Mouse (Mus musculus) neural tube, embryonic 14.5 days (tissue): ENCODE results near the gene Olfr764-ps1. TPM values are rescaled to one million over a fixed set of nuclear protein-coding genes. Genes with fewer than 3 reads are reported as not detected.
"Not testable (repeated sequence)": the region's sequence is repeated elsewhere in the genome, so short reads cannot be mapped to it uniquely, and the experiment has no call there.

ENCODE experiments used
- ATAC-seq: fragments of 200-750 bp; cut with Nextera tagmentation; 2 replicates; pipeline ENCODE4 v1.8.0; 2017; ENCODE audit warnings: low read depth, mild to moderate bottlenecking, moderate TSS enrichment, moderate library complexity
- H3K27ac ChIP-seq: fragments of 300-500 bp; sonication (generic); 2 replicates; pipeline ENCODE4 v1.5.1; 2014; ENCODE audit warnings: low read depth, mild to moderate bottlenecking, control low read depth, low read length, moderate library complexity, mixed read lengths
- H3K27me3 ChIP-seq: fragments of 300-500 bp; sonication (generic); 2 replicates; pipeline ENCODE4 v1.6.1; 2014; ENCODE audit warnings: low read length; ENCODE audit not compliant: control insufficient read depth, insufficient read depth
- H3K36me3 ChIP-seq: fragments of 300-500 bp; sonication (generic); 2 replicates; pipeline ENCODE4 v1.6.1; 2014; ENCODE audit warnings: low read length, mixed read lengths; ENCODE audit not compliant: control insufficient read depth, insufficient read depth
- H3K4me1 ChIP-seq: fragments of 300-500 bp; sonication (generic); 2 replicates; pipeline ENCODE4 v1.6.1; 2014; ENCODE audit warnings: low read length; ENCODE audit not compliant: control insufficient read depth, insufficient read depth
- H3K4me2 ChIP-seq: fragments of 300-500 bp; sonication (generic); 2 replicates; pipeline ENCODE4 v1.6.1; 2014; ENCODE audit warnings: mild to moderate bottlenecking, low read depth, low read length, control low read depth
- H3K4me3 ChIP-seq: fragments of 300-500 bp; sonication (generic); 2 replicates; pipeline ENCODE4 v1.5.1; 2014; ENCODE audit warnings: low read depth, low read length, control low read depth, mixed read lengths
- H3K9ac ChIP-seq: fragments of 300-500 bp; sonication (generic); replicated peaks from 2 replicates; pipeline ENCODE4 v1.6.1; 2014; ENCODE audit warnings: low read depth, mild to moderate bottlenecking, control low read depth, low read length, mixed read lengths
- H3K9me3 ChIP-seq: fragments of 300-500 bp; sonication (generic); 2 replicates; pipeline ENCODE4 v1.6.1; 2016; ENCODE audit warnings: low read length; ENCODE audit not compliant: control insufficient read depth
- WGBS: fragments of 180-500 bp; shearing (Covaris S2); extraction: QIAGEN DNeasy Blood & Tissue Kit; methylation state at CpG from one replicate; pipeline ENCODE4 v1.1.7; 2014; 5-methylcytosine and 5-hydroxymethylcytosine counted together
- polyA plus RNA-seq: library from polyadenylated mRNA; unstranded; fragments of >200 nt; fragmentation: Nextera tagmentation; extraction: Ambion mirVana; gene quantifications from 2 replicates; pipeline ENCODE4 v1.2.1, GENCODE M21; 2014

The Olfr764-ps1 gene
- not detected in 2 replicates for polyA plus RNA-seq

- Histone ChIP-seq H3K27ac (no peak within 1 kb of the TSS), H3K36me3 (no peaks in the 10 kb centered on the region), H3K4me1 (no peaks in the 10 kb centered on the region), H3K4me2 (no peak within 1 kb of the TSS), H3K9ac (no peak within 1 kb of the TSS), H3K9me3 (no peaks in the 10 kb centered on the region), H3K4me3 (no peak within 1 kb of the TSS), H3K27me3 (no peaks in the 10 kb centered on the region)
- no peak for ATAC-seq
- 88% methylated on average over 3 of the region's 3 CpGs for WGBS
Observed at GRCm38 (mm10) chr10:129039796-129040195, at the start of gene Olfr764-ps1. Olfr764-ps1 (minus strand) TSS chr10:129039896.

GRCm38 (mm10) chr10:129082810-129083209 lies 43.1 kb upstream of the Olfr764-ps1 start, which contains the start of gene Olfr767:
Olfr767 (minus strand) TSS chr10:129082910.
- H3K9ac ChIP-seq, ATAC-seq, H3K4me1 ChIP-seq, H3K27ac ChIP-seq, H3K4me3 ChIP-seq, H3K36me3 ChIP-seq, H3K9me3 ChIP-seq, H3K4me2 ChIP-seq, H3K27me3 ChIP-seq: not testable (repeated sequence)

GRCm38 (mm10) chr10:129068877-129069276 lies 29.2 kb upstream of the Olfr764-ps1 start, which contains the start of gene Olfr766-ps1:
Olfr766-ps1 (minus strand) TSS chr10:129068977.
- no peak for ATAC-seq
- 92% methylated on average over 2 of the region's 2 CpGs for WGBS

GRCm38 (mm10) chr10:129049898-129050297 lies 10.2 kb upstream of the Olfr764-ps1 start, which contains the start of gene Olfr765:
Olfr765 (minus strand) TSS chr10:129049998.
- not testable (repeated sequence) for H3K27me3 ChIP-seq, H3K4me1 ChIP-seq, H3K9ac ChIP-seq, H3K4me3 ChIP-seq, ATAC-seq, H3K4me2 ChIP-seq, H3K27ac ChIP-seq, H3K9me3 ChIP-seq, H3K36me3 ChIP-seq

More at GRCm38 (mm10) chr10:129068877-129069276, 29.2 kb upstream of the Olfr764-ps1 start, which contains the start of gene Olfr766-ps1:
- Histone ChIP-seq H3K36me3 (no peaks in the 10 kb centered on the region), H3K4me2 (no peak within 1 kb of the TSS), H3K9me3 (no peaks in the 10 kb centered on the region), H3K4me1 (no peaks in the 10 kb centered on the region), H3K27ac (no peak within 1 kb of the TSS), H3K27me3 (no peaks in the 10 kb centered on the region), H3K9ac (no peak within 1 kb of the TSS), H3K4me3 (no peak within 1 kb of the TSS)

GRCm38 (mm10) chr10:129028343-129028742 lies 11.4 kb downstream of the Olfr764-ps1 start:
- Histone ChIP-seq H3K4me1 (no peaks in the 10 kb centered on the region), H3K9ac (no peak overlapping the region), H3K4me2 (no peak overlapping the region), H3K36me3 (no peaks in the 10 kb centered on the region), H3K27me3 (no peaks in the 10 kb centered on the region), H3K9me3 (no peaks in the 10 kb centered on the region), H3K4me3 (no peak overlapping the region), H3K27ac (no peak overlapping the region)
- 83% methylated on average over 2 of the region's 2 CpGs for WGBS
- ATAC-seq: no peak

GRCm38 (mm10) chr10:129026018-129026662 lies 13.6 kb downstream of the Olfr764-ps1 start:
- H3K9me3 ChIP-seq: no peaks in the 10 kb centered on the region
- H3K27me3 ChIP-seq: no peaks in the 10 kb centered on the region
- H3K4me3 ChIP-seq: no peak overlapping the region
- ATAC-seq: peak; percentile 83
- H3K4me2 ChIP-seq: no peak overlapping the region
- no peaks in the 10 kb centered on the region for H3K36me3 ChIP-seq
- 59% methylated on average over 3 of the region's 3 CpGs for WGBS
- no peak overlapping the region for H3K27ac ChIP-seq
- no peak overlapping the region for H3K9ac ChIP-seq
- H3K4me1 ChIP-seq: no peaks in the 10 kb centered on the region

- Histone ChIP-seq H3K4me2 (no peak overlapping the region), H3K36me3 (no peaks in the 10 kb centered on the region)
- no peak; the same call in 1 of the 2 replicates for ATAC-seq
Observed at GRCm38 (mm10) chr10:129023319-129023718, 16.4 kb downstream of the Olfr764-ps1 start.

GRCm38 (mm10) chr10:129014477-129014876 lies 25.2 kb downstream of the Olfr764-ps1 start:
- Histone ChIP-seq H3K9ac (no peak overlapping the region), H3K4me2 (no peak overlapping the region), H3K27me3 (no peaks in the 10 kb centered on the region), H3K27ac (no peak overlapping the region), H3K4me1 (no peaks in the 10 kb centered on the region), H3K36me3 (no peaks in the 10 kb centered on the region), H3K4me3 (no peak overlapping the region), H3K9me3 (no peaks in the 10 kb centered on the region)
- ATAC-seq: no peak

More at GRCm38 (mm10) chr10:129023319-129023718, 16.4 kb downstream of the Olfr764-ps1 start:
- Histone ChIP-seq H3K27ac (no peak overlapping the region), H3K27me3 (no peaks in the 10 kb centered on the region), H3K9me3 (no peaks in the 10 kb centered on the region), H3K4me3 (no peak overlapping the region), H3K4me1 (no peaks in the 10 kb centered on the region), H3K9ac (no peak overlapping the region)

GRCm38 (mm10) chr10:129011511-129011910 lies 28.2 kb downstream of the Olfr764-ps1 start:
- not testable (repeated sequence) for H3K36me3 ChIP-seq, H3K27ac ChIP-seq, H3K4me1 ChIP-seq, H3K4me2 ChIP-seq, H3K4me3 ChIP-seq, H3K9ac ChIP-seq, H3K9me3 ChIP-seq, ATAC-seq, H3K27me3 ChIP-seq
- 80% methylated on average over 1 of the region's 5 CpGs for WGBS
